Mouse (Mus musculus): ENCODE data around the gene Zpld1.

The Zpld1 gene

GRCm38 (mm10) chr16:55297886-55298285 lies at the start of gene Zpld1:
Zpld1 (minus strand) TSS chr16:55297986.
- DNase-seq = no peak

GRCm38 (mm10) chr16:55345644-55346043 lies 47.9 kb upstream of the Zpld1 start:
- DNase-seq = no peak

- no peak for DNase-seq
These were observed 24.0 kb upstream of the Zpld1 start for GRCm38 (mm10) chr16:55321542-55322514.

- DNase-seq = no peak
These were observed 19.2 kb upstream of the Zpld1 start for GRCm38 (mm10) chr16:55316996-55317395.

- DNase-seq = no peak
These were observed 14.3 kb upstream of the Zpld1 start for GRCm38 (mm10) chr16:55312106-55312505.

GRCm38 (mm10) chr16:55282696-55283095 lies 15.1 kb downstream of the Zpld1 start:
- DNase-seq = no peak

- DNase-seq = no peak
These were observed 20.3 kb downstream of the Zpld1 start for GRCm38 (mm10) chr16:55277447-55277846.

- DNase-seq = no peak
These were observed 32.5 kb downstream of the Zpld1 start for GRCm38 (mm10) chr16:55265281-55265680.

GRCm38 (mm10) chr16:55260862-55261574 lies 36.8 kb downstream of the Zpld1 start:
- DNase-seq = no peak

- no peak for DNase-seq
These were observed 38.1 kb downstream of the Zpld1 start for GRCm38 (mm10) chr16:55259719-55260118.

- no peak for DNase-seq
These were observed 56.8 kb downstream of the Zpld1 start for GRCm38 (mm10) chr16:55240996-55241395.

GRCm38 (mm10) chr16:55228995-55229622 lies 68.7 kb downstream of the Zpld1 start:
- DNase-seq = no peak

- DNase-seq = no peak
These were observed 93.8 kb downstream of the Zpld1 start for GRCm38 (mm10) chr16:55203945-55204344.

GRCm38 (mm10) chr16:55190397-55190796 lies 107.4 kb downstream of the Zpld1 start:
- no peak for DNase-seq

GRCm38 (mm10) chr16:55185370-55185769 lies 112.4 kb downstream of the Zpld1 start:
- DNase-seq = no peak

Measured in thymus, postnatal 36 days (tissue).